Mouse (Mus musculus): ENCODE results near the gene Ctdnep1. TPM values are rescaled to one million over a fixed set of nuclear protein-coding genes. Genes with fewer than 3 reads are reported as not detected.

Ctdnep1 gene
- total and polyA plus RNA-seq, 3 experiments = 42.9 to 143 (median 66.7) TPM

- Histone ChIP-seq H3K27ac (ENCODE audit: insufficient read depth, low read depth) (no peak overlapping the region), H3K27me3 (replicated peaks) (no peaks in the 10 kb centered on the region), H3K36me3 (replicated peaks in 1 of 2; ENCODE audit: control insufficient read depth in 1 of 2, insufficient read depth in 1 of 2, low read length in 1 of 2) (peaks cover 46 to 78% of the 10 kb centered on the region in 2 experiments), H3K9ac (ENCODE audit: insufficient read depth, low read depth) (no peak overlapping the region), H3K9me3 (replicated peaks; ENCODE audit: low read length) (no peaks in the 10 kb centered on the region), H3K4me3 (replicated peaks in 1 of 3; ENCODE audit: low read depth in 2 of 3, low read length in 2 of 3, poor library complexity in 1 of 3) (no peak overlapping the region), H3K79me2 (replicated peaks; ENCODE audit: control insufficient read depth, extremely low read depth, insufficient read depth, poor library complexity, severe bottlenecking) (peaks cover 39% of the 10 kb centered on the region), H3K4me1 (ENCODE audit: control insufficient read depth in 1 of 2, insufficient read depth in 2 of 2) (peaks cover 12 to 63% of the 10 kb centered on the region in 2 experiments), H3K4me2 (ENCODE audit: insufficient read depth, low read depth, poor library complexity, severe bottlenecking) (0 out of 2 replicates have a peak overlapping the region, but pooled peaks have one; percentile 72)
- DNase-seq (ENCODE audit: extremely low read depth) = peak; percentile 84
- in situ Hi-C loops (cut with MboI; ENCODE audit: low pct_ligation_motif_present, low pct_unique_long_range_greater_than_20kb, low sequenced_read_pairs) = loop anchor here (25.0 kb wide), 1 partner anchor 915 kb away; the partner anchor contains the start of genes Per1 and Vamp2
- dilution Hi-C loops (cut with MboI; ENCODE audit: extremely low pct_ligation_motif_present, extremely low pct_unique_long_range_greater_than_20kb, low sequenced_read_pairs) = no loop called here
- TF ChIP-seq MYC (IDR thresholded peaks at IDR 0.05; ENCODE audit: low read depth, low read length) (no peak), RAD21 (IDR thresholded peaks at IDR 0.05; ENCODE audit: low read depth, low read length) (peak; percentile 63), ZC3H11A (IDR thresholded peaks at IDR 0.05; ENCODE audit: low read depth, low read length) (no peak), CTCF (conservative IDR thresholded peaks at IDR 0.05 in 1 of 2, IDR thresholded peaks at IDR 0.05 in 1 of 2; ENCODE audit: low read depth in 2 of 2, low read length in 2 of 2) (peak; percentile 73 to 75), E2F4 (IDR thresholded peaks at IDR 0.05; ENCODE audit: insufficient replicate concordance, low read depth, low read length) (no peak), CHD1 (IDR thresholded peaks at IDR 0.05; ENCODE audit: low read depth, low read length) (no peak), SMC3 (IDR thresholded peaks at IDR 0.05; ENCODE audit: low read depth, low read length) (peak; percentile 33), POLR2A (IDR thresholded peaks at IDR 0.05; ENCODE audit: low read depth, low read length) (no peak)
Observed at GRCm38 (mm10) chr11:70001865-70002264, 20.9 kb downstream of the Ctdnep1 start.

- H3K27me3 ChIP-seq (replicated peaks) = no peaks in the 10 kb centered on the region
- H3K4me1 ChIP-seq (ENCODE audit: control insufficient read depth in 1 of 2, insufficient read depth in 2 of 2) = peaks cover 12 to 61% of the 10 kb centered on the region in 2 experiments
- TF ChIP-seq GABPA (IDR thresholded peaks at IDR 0.05; ENCODE audit: insufficient replicate concordance, low read depth, low read length) (no peak), ZMIZ1 (IDR thresholded peaks at IDR 0.05; ENCODE audit: low read depth, low read length) (no peak), ZC3H11A (IDR thresholded peaks at IDR 0.05; ENCODE audit: low read depth, low read length) (no peak), EP300 (IDR thresholded peaks at IDR 0.05; ENCODE audit: low read length) (no peak)
- in situ Hi-C loops (cut with MboI; ENCODE audit: low pct_ligation_motif_present, low pct_unique_long_range_greater_than_20kb, low sequenced_read_pairs) = loop anchor here (25.0 kb wide), 1 partner anchor 915 kb away; the partner anchor contains the start of genes Per1 and Vamp2
- H3K9ac ChIP-seq (ENCODE audit: insufficient read depth, low read depth) = no peak overlapping the region
- peaks cover 52 to 83% of the 10 kb centered on the region in 2 experiments for H3K36me3 ChIP-seq (replicated peaks in 1 of 2; ENCODE audit: control insufficient read depth in 1 of 2, insufficient read depth in 1 of 2, low read length in 1 of 2)
- H3K4me2 ChIP-seq (ENCODE audit: insufficient read depth, low read depth, poor library complexity, severe bottlenecking) = no peak overlapping the region; the same call in 1 of the 2 replicates
- dilution Hi-C loops (cut with MboI; ENCODE audit: extremely low pct_ligation_motif_present, extremely low pct_unique_long_range_greater_than_20kb, low sequenced_read_pairs) = no loop called here
- DNase-seq (ENCODE audit: extremely low read depth) = no peak
- no peak overlapping the region for H3K4me3 ChIP-seq (replicated peaks in 1 of 3; ENCODE audit: low read depth in 2 of 3, low read length in 2 of 3, poor library complexity in 1 of 3)
- peaks cover 37% of the 10 kb centered on the region for H3K79me2 ChIP-seq (replicated peaks; ENCODE audit: control insufficient read depth, extremely low read depth, insufficient read depth, poor library complexity, severe bottlenecking)
- no peaks in the 10 kb centered on the region for H3K9me3 ChIP-seq (replicated peaks; ENCODE audit: low read length)
- no peak overlapping the region for H3K27ac ChIP-seq (ENCODE audit: insufficient read depth, low read depth)
Observed at GRCm38 (mm10) chr11:70002471-70002870, 21.5 kb downstream of the Ctdnep1 start.

GRCm38 (mm10) chr11:70005521-70005920 lies 24.6 kb downstream of the Ctdnep1 start:
- H3K27me3 ChIP-seq (replicated peaks) = no peaks in the 10 kb centered on the region
- no peak overlapping the region for H3K9ac ChIP-seq (ENCODE audit: insufficient read depth, low read depth)
- no peaks in the 10 kb centered on the region for H3K9me3 ChIP-seq (replicated peaks; ENCODE audit: low read length)
- DNase-seq (ENCODE audit: extremely low read depth) = peak; percentile 64
- H3K4me2 ChIP-seq (ENCODE audit: insufficient read depth, low read depth, poor library complexity, severe bottlenecking) = no peak overlapping the region
- peaks cover 26% of the 10 kb centered on the region for H3K79me2 ChIP-seq (replicated peaks; ENCODE audit: control insufficient read depth, extremely low read depth, insufficient read depth, poor library complexity, severe bottlenecking)
- no peak overlapping the region for H3K4me3 ChIP-seq (replicated peaks in 1 of 3; ENCODE audit: low read depth in 2 of 3, low read length in 2 of 3, poor library complexity in 1 of 3)
- dilution Hi-C loops (cut with MboI; ENCODE audit: extremely low pct_ligation_motif_present, extremely low pct_unique_long_range_greater_than_20kb, low sequenced_read_pairs) = no loop called here
- H3K36me3 ChIP-seq (replicated peaks in 1 of 2; ENCODE audit: control insufficient read depth in 1 of 2, insufficient read depth in 1 of 2, low read length in 1 of 2) = peaks cover 54 to 87% of the 10 kb centered on the region in 2 experiments
- H3K4me1 ChIP-seq (ENCODE audit: control insufficient read depth in 1 of 2, insufficient read depth in 2 of 2) = peaks cover 5 to 34% of the 10 kb centered on the region in 2 experiments
- in situ Hi-C loops (cut with MboI; ENCODE audit: low pct_ligation_motif_present, low pct_unique_long_range_greater_than_20kb, low sequenced_read_pairs) = loop anchor here (25.0 kb wide), 1 partner anchor 918 kb away; the partner anchor contains the start of genes Per1 and Vamp2
- no peak overlapping the region for H3K27ac ChIP-seq (ENCODE audit: insufficient read depth, low read depth)
- TF ChIP-seq ZKSCAN1 (IDR thresholded peaks at IDR 0.05; ENCODE audit: borderline replicate concordance, low read depth, low read length) (no peak), GABPA (IDR thresholded peaks at IDR 0.05; ENCODE audit: insufficient replicate concordance, low read depth, low read length) (no peak), MAFK (IDR thresholded peaks at IDR 0.05; ENCODE audit: insufficient replicate concordance, low read length) (no peak), SMC3 (IDR thresholded peaks at IDR 0.05; ENCODE audit: low read depth, low read length) (peak; percentile 88), RAD21 (IDR thresholded peaks at IDR 0.05; ENCODE audit: low read depth, low read length) (peak; percentile 76), ETS1 (conservative IDR thresholded peaks at IDR 0.05; ENCODE audit: low read depth, low read length) (no peak), JUN (IDR thresholded peaks at IDR 0.05; ENCODE audit: insufficient read depth, low read depth, low read length) (no peak), MAX (IDR thresholded peaks at IDR 0.05; ENCODE audit: low read length) (no peak), CHD2 (IDR thresholded peaks at IDR 0.05; ENCODE audit: low read length) (no peak), MYC (IDR thresholded peaks at IDR 0.05; ENCODE audit: low read depth, low read length) (no peak), E2F4 (IDR thresholded peaks at IDR 0.05; ENCODE audit: insufficient replicate concordance, low read depth, low read length) (no peak), USF1 (IDR thresholded peaks at IDR 0.05; ENCODE audit: low read depth, low read length) (no peak), ZNF384 (IDR thresholded peaks at IDR 0.05; ENCODE audit: low read depth, low read length) (no peak), TCF12 (IDR thresholded peaks at IDR 0.05; ENCODE audit: low read depth, low read length) (no peak; the same call in 1 of the 2 replicates), POLR2A (IDR thresholded peaks at IDR 0.05; ENCODE audit: low read depth, low read length) (no peak), ELF1 (IDR thresholded peaks at IDR 0.05; ENCODE audit: low read depth, low read length) (no peak), ZMIZ1 (IDR thresholded peaks at IDR 0.05; ENCODE audit: low read depth, low read length) (no peak), SIN3A (IDR thresholded peaks at IDR 0.05; ENCODE audit: low read length) (no peak), PAX5 (IDR thresholded peaks at IDR 0.05; ENCODE audit: low read length) (no peak), TBP (conservative IDR thresholded peaks at IDR 0.05; ENCODE audit: low read depth, low read length) (no peak)

Data from CH12.LX (cell line).